Mouse (Mus musculus) stomach, postnatal 0 days (tissue): Measurements from ENCODE around the gene Cfap46.

Experiments used
- CTCF ChIP-seq: IDR thresholded peaks from 2 replicates; pipeline ENCODE4 v1.5.1; 2016; ENCODE audit warnings: antibody characterized with exemption, low read depth, mild to moderate bottlenecking, moderate library complexity
- EP300 ChIP-seq: optimal IDR thresholded peaks from 2 replicates; pipeline ENCODE3; 2016; ENCODE audit warnings: antibody characterized with exemption

GRCm38 (mm10) chr7:139725641-139726040 is 42.0 kb upstream of the Cfap46 start:
- TF ChIP-seq CTCF (no peak), EP300 (no peak)
